In the genomic region with DNA sequence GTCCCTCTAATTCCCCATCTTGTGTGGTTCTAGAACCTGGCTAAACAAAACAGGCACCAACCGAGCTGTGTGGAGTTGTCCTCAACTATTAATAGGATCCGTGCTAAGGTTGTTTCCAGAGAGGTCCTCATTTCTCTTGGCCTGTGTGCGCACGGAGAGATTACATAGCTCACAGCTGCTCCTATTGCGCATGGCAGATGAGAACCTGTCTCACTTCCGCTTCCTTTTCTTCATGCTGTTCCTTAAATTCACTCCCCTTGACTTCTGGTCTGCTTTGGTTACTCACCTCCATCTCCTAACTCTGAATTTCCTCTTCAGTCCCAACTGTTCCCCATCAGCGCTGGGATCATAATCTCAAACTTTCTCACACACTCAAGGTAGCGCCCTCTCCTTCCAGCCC, we compare ENCODE assay signal across 25 mouse cellular contexts.
DNase-seq lines count a peak whose midpoint lies in the region; ATAC-seq lines count a peak whose summit lies in the region.
"Had no signal": no experiment of that assay in that cellular context is flagged by ENCODE, and none has a peak within 500 bp of the region (broad histone marks: within the 10 kb centered on the region; RNA-seq: fewer than 3 reads in every experiment).

No protein-coding gene starts in this region.

- 0 out of 2 replicates have a peak, but pooled peaks cover 3% of the 10 kb centered on the region for H3K4me1 ChIP-seq in heart, embryonic 13.5 days
- H3K4me1 ChIP-seq in heart, embryonic 12.5 days (replicated peaks) = no peaks in the 10 kb centered on the region
- no peaks in the 10 kb centered on the region for H3K4me1 ChIP-seq in kidney, embryonic 15.5 days
- H3K4me1 ChIP-seq: embryonic facial prominence, embryonic 15.5 days; hindbrain, embryonic 15.5 days had no signal

- 54% methylated on average over 8 of the region's 8 CpGs for WGBS in heart, embryonic 13.5 days
- 70% methylated on average over 8 of the region's 8 CpGs for WGBS in heart, embryonic 12.5 days
- 94% methylated on average over 8 of the region's 8 CpGs for WGBS in kidney, embryonic 15.5 days

- H3K36me3 ChIP-seq in heart, embryonic 13.5 days = no peaks in the 10 kb centered on the region
- H3K36me3 ChIP-seq in heart, embryonic 12.5 days = no peaks in the 10 kb centered on the region
- H3K36me3 ChIP-seq in kidney, embryonic 15.5 days = no peaks in the 10 kb centered on the region
- H3K36me3 ChIP-seq: embryonic facial prominence, embryonic 15.5 days; forebrain, embryonic 10.5 days; G1E; hindbrain, embryonic 15.5 days had no signal

- ATAC-seq in heart, embryonic 13.5 days (ENCODE audit: extremely low read depth, insufficient number of reproducible peaks, low FRiP score, low TSS enrichment) = no peak
- ATAC-seq in heart, embryonic 12.5 days (ENCODE audit: insufficient number of reproducible peaks, low FRiP score) = no peak
- ATAC-seq in kidney, embryonic 15.5 days (replicated peaks; ENCODE audit: low FRiP score) = no peak
- ATAC-seq: CD4-positive, CD25-positive, alpha-beta regulatory T cell, adult 4 months; forebrain, embryonic 14.5 days; intestine, embryonic 16.5 days had no signal

- no peaks in the 10 kb centered on the region for H3K27me3 ChIP-seq in heart, embryonic 13.5 days (replicated peaks)
- no peaks in the 10 kb centered on the region for H3K27me3 ChIP-seq in heart, embryonic 12.5 days (replicated peaks)
- H3K27me3 ChIP-seq in kidney, embryonic 15.5 days = no peaks in the 10 kb centered on the region
- H3K27me3 ChIP-seq: embryonic facial prominence, embryonic 15.5 days; hindbrain, embryonic 15.5 days had no signal

- DNase-seq in gastrocnemius, adult 18-20 months (ENCODE audit: low spot score) = peak; percentile 23
- no peak for DNase-seq in gastrocnemius, postnatal 25 days
- peak; percentile 21 for DNase-seq in lung, postnatal 36 days
- DNase-seq in lung, postnatal 10 days = no peak
- DNase-seq in skeletal muscle tissue, adult 2 months (ENCODE audit: low read depth, low spot score) = peak; percentile 34
- DNase-seq: adrenal gland, adult 8-10 months; adrenal gland, postnatal 36 days; B cell, adult 2 months; cerebellum, adult 11 months; cerebellum, adult 8-10 months; cerebellum, postnatal 14 days; embryo, embryonic 11 days; gastrocnemius, postnatal 14 days had no signal

- H3K9me3 ChIP-seq in heart, embryonic 13.5 days = no peaks in the 10 kb centered on the region
- no peaks in the 10 kb centered on the region for H3K9me3 ChIP-seq in heart, embryonic 12.5 days (replicated peaks)
- no peaks in the 10 kb centered on the region for H3K9me3 ChIP-seq in kidney, embryonic 15.5 days (replicated peaks)
- H3K9me3 ChIP-seq: embryonic facial prominence, embryonic 15.5 days; forebrain, embryonic 10.5 days; G1E; hindbrain, embryonic 15.5 days had no signal

- peak overlapping the region; percentile 28; the same call in 1 of the 2 replicates for H3K4me2 ChIP-seq in heart, embryonic 13.5 days
- H3K4me2 ChIP-seq in heart, embryonic 12.5 days = no peak overlapping the region
- H3K4me2 ChIP-seq in kidney, embryonic 15.5 days = no peak overlapping the region
- H3K4me2 ChIP-seq: embryonic facial prominence, embryonic 15.5 days; hindbrain, embryonic 15.5 days had no signal

- H3K27ac ChIP-seq in heart, embryonic 13.5 days (replicated peaks) = no peak overlapping the region
- H3K27ac ChIP-seq in heart, embryonic 12.5 days (ENCODE audit: poor library complexity, severe bottlenecking) = no peak overlapping the region
- H3K27ac ChIP-seq in kidney, embryonic 15.5 days = no peak overlapping the region
- H3K27ac ChIP-seq: embryonic facial prominence, embryonic 15.5 days; forebrain, embryonic 10.5 days; heart, adult 2 months; hindbrain, embryonic 15.5 days had no signal

- no peak overlapping the region for H3K9ac ChIP-seq in heart, embryonic 13.5 days
- no peak overlapping the region for H3K9ac ChIP-seq in heart, embryonic 12.5 days
- no peak overlapping the region for H3K9ac ChIP-seq in kidney, embryonic 15.5 days
- H3K9ac ChIP-seq: embryonic facial prominence, embryonic 15.5 days; hindbrain, embryonic 15.5 days had no signal

- no peak overlapping the region for H3K4me3 ChIP-seq in heart, embryonic 13.5 days
- H3K4me3 ChIP-seq in heart, embryonic 12.5 days = no peak overlapping the region
- H3K4me3 ChIP-seq in kidney, embryonic 15.5 days (replicated peaks) = no peak overlapping the region
- H3K4me3 ChIP-seq: embryonic facial prominence, embryonic 15.5 days; erythroblast, embryonic 14.5 days; forebrain, embryonic 10.5 days; heart, adult 2 months; hindbrain, embryonic 15.5 days had no signal

Comparison
In these comparisons a context has a peak if more than half of its experiments do, and no peak if none do; other contexts are left out.
1. DNase-seq: peak in gastrocnemius, adult 18-20 months (single experiment), lung, postnatal 36 days (single experiment) and skeletal muscle tissue, adult 2 months (single experiment); none in gastrocnemius, postnatal 25 days (single experiment) and lung, postnatal 10 days (single experiment).